Mouse (Mus musculus) cerebellum, adult 9-11 months (tissue): ENCODE data around the gene Zyx.

Source experiments
- DNase-seq: peaks from one replicate; pipeline ENCODE4 v3.0.0; 2022

The Zyx gene

GRCm38 (mm10) chr6:42399938-42400337 lies 50.5 kb downstream of the Zyx start, which contains the start of gene Tas2r143:
Gene Tas2r143, plus strand, starts transcription at chr6:42400238.
- no peak for DNase-seq

GRCm38 (mm10) chr6:42405134-42405533 lies 55.7 kb downstream of the Zyx start, which contains the start of gene Tas2r135:
Gene Tas2r135, plus strand, starts transcription at chr6:42405434.
- DNase-seq, result no peak
